Mouse (Mus musculus) lung, embryonic 14.5 days (tissue): Measurements from ENCODE around the gene Gm21776. TPM values are rescaled to one million over a fixed set of nuclear protein-coding genes. Genes with fewer than 3 reads are reported as not detected.
"Not testable (repeated sequence)": the region's sequence is repeated elsewhere in the genome, so short reads cannot be mapped to it uniquely, and the experiment has no call there.

Source experiments
- ATAC-seq: fragments of 200-750 bp; cut with Nextera tagmentation; 2 replicates; pipeline ENCODE4 v1.8.0; 2017; ENCODE audit warnings: mild to moderate bottlenecking, moderate TSS enrichment, moderate library complexity; ENCODE audit not compliant: insufficient read depth
- DNase-seq: peaks from one replicate; pipeline ENCODE4 v3.0.0-alpha.2; 2015
- H3K27ac ChIP-seq: fragments of 300-500 bp; sonication (generic); 2 replicates; pipeline ENCODE4 v1.5.1; 2014; ENCODE audit warnings: low read depth, mild to moderate bottlenecking, moderate library complexity
- H3K27me3 ChIP-seq: fragments of 300-500 bp; sonication (generic); 2 replicates; pipeline ENCODE4 v1.6.1; 2014; ENCODE audit warnings: low read length, control low read depth; ENCODE audit not compliant: insufficient read depth
- H3K36me3 ChIP-seq: fragments of 300-500 bp; sonication (generic); 2 replicates; pipeline ENCODE4 v1.6.1; 2014; ENCODE audit warnings: control low read depth; ENCODE audit not compliant: insufficient read depth
- H3K4me1 ChIP-seq: fragments of 300-500 bp; sonication (generic); 2 replicates; pipeline ENCODE4 v1.6.1; 2014; ENCODE audit warnings: antibody characterized with exemption, control low read depth; ENCODE audit not compliant: insufficient read depth
- H3K4me2 ChIP-seq: fragments of 300-500 bp; sonication (generic); 2 replicates; pipeline ENCODE4 v1.6.1; 2014; ENCODE audit warnings: mild to moderate bottlenecking
- H3K4me3 ChIP-seq: fragments of 300-500 bp; sonication (generic); 2 replicates; pipeline ENCODE4 v1.5.1; 2014; ENCODE audit warnings: low read depth, low read length
- H3K9ac ChIP-seq: fragments of 300-500 bp; sonication (generic); 2 replicates; pipeline ENCODE4 v1.6.1; 2014
- H3K9me3 ChIP-seq: fragments of 300-500 bp; sonication (generic); 2 replicates; pipeline ENCODE4 v1.6.1; 2016; ENCODE audit warnings: low read depth, low read length, control low read depth
- WGBS: fragments of 180-500 bp; shearing (Covaris S2); extraction: QIAGEN DNeasy Blood & Tissue Kit; methylation state at CpG from one replicate; pipeline ENCODE4 v1.1.7; 2014; 5-methylcytosine and 5-hydroxymethylcytosine counted together
- polyA plus RNA-seq: library from polyadenylated mRNA; unstranded; fragments of >200 nt; fragmentation: Nextera tagmentation; extraction: Ambion mirVana; gene quantifications from 2 replicates; pipeline ENCODE4 v1.2.1, GENCODE M21; 2014

The Gm21776 gene
- polyA plus RNA-seq = not detected in 2 replicates

DNA sequence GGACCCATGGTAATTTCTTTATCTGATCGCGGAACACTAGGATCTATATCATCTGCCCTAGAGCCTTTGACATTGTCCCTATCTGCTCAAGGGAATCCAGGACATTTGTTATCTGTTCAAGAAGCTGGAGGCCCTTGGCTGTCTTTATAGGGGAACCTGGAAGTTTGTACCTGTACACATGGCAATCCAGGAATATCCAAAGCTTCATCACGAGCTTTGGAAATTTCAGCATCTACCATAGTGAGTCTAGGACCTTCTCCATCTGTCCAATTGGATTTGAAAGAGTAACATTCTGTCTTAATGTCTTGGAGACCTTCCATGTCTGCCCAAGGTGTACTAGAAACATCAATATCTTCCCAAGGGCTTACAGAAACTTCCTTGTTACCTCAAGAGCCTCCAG, at the start of gene Gm21776:
TSS of gene Gm21776 (plus strand) at position 301 of the 400 bp plus-strand sequence.
- not testable (repeated sequence) for ATAC-seq, H3K4me2 ChIP-seq, H3K4me3 ChIP-seq, H3K9me3 ChIP-seq, H3K4me1 ChIP-seq, H3K27ac ChIP-seq, H3K27me3 ChIP-seq, DNase-seq, H3K9ac ChIP-seq, H3K36me3 ChIP-seq
- WGBS = no CpG with 5 or more reads among the region's 3 CpGs
